Mouse (Mus musculus): ENCODE results near the gene Asb11. TPM values are rescaled to one million over a fixed set of nuclear protein-coding genes. Genes with fewer than 3 reads are reported as not detected.

The Asb11 gene
- polyA plus RNA-seq, 1 experiment, result not detected

DNA sequence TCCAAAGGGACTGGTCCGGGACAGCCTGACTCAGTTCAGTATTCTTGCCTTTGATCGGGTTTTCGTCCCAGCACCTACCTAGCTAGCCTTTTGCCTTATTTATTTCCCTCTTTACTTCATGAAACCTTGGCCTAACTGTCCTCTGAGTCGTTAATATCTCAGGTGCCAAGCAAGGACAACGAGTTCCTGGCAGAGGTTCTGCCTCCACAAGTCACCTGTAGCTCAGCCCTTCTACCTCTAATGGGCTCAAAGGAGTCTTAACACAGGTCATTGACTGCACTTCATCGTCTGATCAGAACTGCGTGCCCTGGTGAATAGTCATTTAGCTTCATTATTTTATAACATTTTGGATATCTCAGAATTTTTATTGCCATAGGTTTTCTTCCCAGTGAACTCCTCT lies 2.7 kb downstream of the Asb11 start:
- Histone ChIP-seq H3K4me1 (ENCODE audit: control insufficient read depth, insufficient read depth, low read length) (no peaks in the 10 kb centered on the region), H3K4me3 (ENCODE audit: insufficient read depth, low read length) (no peak overlapping the region), H3K27ac (ENCODE audit: insufficient read depth, low read depth, low read length) (no peak overlapping the region)
- no peak for TF ChIP-seq CTCF (IDR thresholded peaks at IDR 0.05; ENCODE audit: low read depth, low read length)
- no peak for TF ChIP-seq POLR2A (IDR thresholded peaks at IDR 0.05; ENCODE audit: borderline replicate concordance, low read depth, low read length)

DNA sequence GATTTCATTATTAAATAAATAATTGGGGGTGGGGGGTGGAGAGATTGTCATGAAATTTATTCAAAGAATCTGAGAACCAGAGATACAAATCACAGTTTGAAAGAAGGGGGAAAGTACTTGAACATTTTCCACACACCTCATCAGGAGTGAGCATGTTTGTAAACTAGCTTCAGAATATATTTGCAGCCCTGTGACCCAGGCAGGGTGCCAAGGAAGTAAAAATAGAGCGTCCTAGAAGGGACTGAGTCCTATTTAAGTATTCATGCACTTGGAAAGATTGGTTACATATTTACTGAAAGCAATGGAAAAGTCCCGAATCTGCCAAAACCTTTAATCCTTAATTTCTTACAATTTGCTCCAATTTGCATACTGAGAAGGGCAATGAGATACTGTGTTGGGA lies 3.3 kb downstream of the Asb11 start:
- TF ChIP-seq POLR2A (IDR thresholded peaks at IDR 0.05; ENCODE audit: borderline replicate concordance, low read depth, low read length), result no peak
- no peak for TF ChIP-seq CTCF (IDR thresholded peaks at IDR 0.05; ENCODE audit: low read depth, low read length)
- no peaks in the 10 kb centered on the region for H3K4me1 ChIP-seq (ENCODE audit: control insufficient read depth, insufficient read depth, low read length)
- H3K4me3 ChIP-seq (ENCODE audit: insufficient read depth, low read length), result no peak overlapping the region
- no peak overlapping the region for H3K27ac ChIP-seq (ENCODE audit: insufficient read depth, low read depth, low read length)

DNA sequence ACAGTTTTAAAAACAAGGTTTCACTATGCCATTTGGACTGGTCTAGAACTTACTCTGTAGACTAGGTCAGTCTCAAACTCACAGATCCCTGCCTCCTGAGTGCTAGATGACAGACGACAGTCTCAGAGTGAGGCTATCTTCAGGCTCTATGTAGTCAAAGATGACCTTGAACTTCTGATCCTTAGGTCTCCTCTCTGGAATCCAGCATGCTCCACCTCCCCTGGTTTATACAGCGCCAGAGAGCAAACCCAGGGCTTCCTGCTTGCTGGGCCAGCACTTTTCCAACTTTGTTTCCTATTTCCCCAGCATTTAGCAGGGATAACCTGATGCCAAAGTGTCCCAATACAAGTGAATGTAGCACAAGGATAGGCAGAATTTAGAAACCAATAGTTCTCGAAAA lies 3.9 kb downstream of the Asb11 start:
- Histone ChIP-seq H3K4me1 (ENCODE audit: control insufficient read depth, insufficient read depth, low read length) (no peaks in the 10 kb centered on the region), H3K27ac (ENCODE audit: insufficient read depth, low read depth, low read length) (no peak overlapping the region), H3K4me3 (ENCODE audit: insufficient read depth, low read length) (no peak overlapping the region)
- TF ChIP-seq POLR2A (IDR thresholded peaks at IDR 0.05; ENCODE audit: borderline replicate concordance, low read depth, low read length) (no peak), CTCF (IDR thresholded peaks at IDR 0.05; ENCODE audit: low read depth, low read length) (no peak)

DNA sequence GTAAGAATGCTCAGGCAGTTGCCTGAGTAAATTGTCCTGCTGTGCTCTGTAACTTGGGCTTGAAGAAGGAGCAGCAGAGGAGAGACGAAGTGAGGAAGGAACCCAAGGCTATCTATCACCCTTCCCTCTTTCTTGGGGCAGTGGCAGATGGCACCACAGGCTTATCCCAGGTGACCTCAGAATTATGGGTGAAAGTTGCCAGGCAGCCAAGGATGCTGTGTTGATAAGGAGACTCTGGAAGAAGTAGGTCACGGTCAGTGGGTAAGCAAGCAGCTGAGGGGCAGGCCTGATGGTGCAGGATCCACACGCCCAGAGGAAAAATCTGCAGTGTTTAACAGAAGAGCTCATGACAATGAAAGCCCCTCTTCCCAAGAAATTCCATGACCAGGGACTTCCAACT lies 4.5 kb downstream of the Asb11 start:
- Histone ChIP-seq H3K4me3 (ENCODE audit: insufficient read depth, low read length) (no peak overlapping the region), H3K4me1 (ENCODE audit: control insufficient read depth, insufficient read depth, low read length) (no peaks in the 10 kb centered on the region), H3K27ac (ENCODE audit: insufficient read depth, low read depth, low read length) (no peak overlapping the region)
- no peak for TF ChIP-seq POLR2A (IDR thresholded peaks at IDR 0.05; ENCODE audit: borderline replicate concordance, low read depth, low read length)
- no peak for TF ChIP-seq CTCF (IDR thresholded peaks at IDR 0.05; ENCODE audit: low read depth, low read length)

DNA sequence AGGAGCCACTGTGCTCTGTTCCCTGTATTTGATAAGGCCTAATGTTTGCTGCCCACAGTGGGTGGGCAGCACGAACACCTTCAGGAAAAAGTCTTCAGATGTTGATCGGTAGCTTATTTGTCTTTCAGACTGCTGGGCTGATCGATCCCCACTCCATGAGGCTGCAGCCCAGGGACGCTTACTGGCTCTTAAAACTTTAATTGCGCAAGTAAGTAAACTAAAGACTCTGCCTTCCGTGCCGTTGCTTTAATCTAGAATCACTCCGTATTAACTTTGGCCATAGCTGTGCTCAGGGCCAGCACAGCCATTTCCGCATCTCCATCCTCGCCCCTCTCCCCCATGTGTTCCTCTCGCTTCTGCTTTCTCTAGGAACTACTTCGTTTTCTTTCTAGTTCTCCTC lies 8.8 kb downstream of the Asb11 start:
- TF ChIP-seq CTCF (IDR thresholded peaks at IDR 0.05; ENCODE audit: low read depth, low read length), result no peak
- TF ChIP-seq POLR2A (IDR thresholded peaks at IDR 0.05; ENCODE audit: borderline replicate concordance, low read depth, low read length), result no peak
- no peak overlapping the region for H3K4me3 ChIP-seq (ENCODE audit: insufficient read depth, low read length)

DNA sequence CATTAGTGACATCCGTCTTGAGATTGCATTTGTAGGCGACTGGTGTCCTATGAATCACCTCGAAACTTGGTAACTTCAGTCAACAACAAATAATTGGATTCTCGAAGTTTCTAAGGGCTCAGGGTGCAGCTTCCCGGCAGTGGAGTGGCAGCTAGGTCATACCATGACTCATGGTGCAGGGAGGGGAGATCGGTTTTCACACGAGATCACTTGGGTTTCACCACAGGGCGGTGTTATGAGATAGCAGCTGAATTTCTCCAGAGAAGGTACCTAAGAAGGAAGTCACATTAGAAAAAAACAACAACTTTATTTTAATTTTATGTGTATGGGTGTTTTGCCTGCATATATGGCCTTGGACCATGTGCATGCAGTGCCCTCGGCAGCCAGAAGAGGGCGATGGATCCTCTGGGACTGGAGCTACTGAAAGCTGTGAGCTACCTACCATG lies 9.3 kb downstream of the Asb11 start:
- H3K4me3 ChIP-seq (ENCODE audit: insufficient read depth, low read length), result no peak overlapping the region
- no peaks in the 10 kb centered on the region for H3K4me1 ChIP-seq (ENCODE audit: control insufficient read depth, insufficient read depth, low read length)
- H3K27ac ChIP-seq (ENCODE audit: insufficient read depth, low read depth, low read length), result no peak overlapping the region
- TF ChIP-seq CTCF (IDR thresholded peaks at IDR 0.05; ENCODE audit: low read depth, low read length) (no peak), POLR2A (IDR thresholded peaks at IDR 0.05; ENCODE audit: borderline replicate concordance, low read depth, low read length) (no peak)

More for the DNA sequence above, 8.8 kb downstream of the Asb11 start:
- Histone ChIP-seq H3K4me1 (ENCODE audit: control insufficient read depth, insufficient read depth, low read length) (no peaks in the 10 kb centered on the region), H3K27ac (ENCODE audit: insufficient read depth, low read depth, low read length) (no peak overlapping the region)

DNA sequence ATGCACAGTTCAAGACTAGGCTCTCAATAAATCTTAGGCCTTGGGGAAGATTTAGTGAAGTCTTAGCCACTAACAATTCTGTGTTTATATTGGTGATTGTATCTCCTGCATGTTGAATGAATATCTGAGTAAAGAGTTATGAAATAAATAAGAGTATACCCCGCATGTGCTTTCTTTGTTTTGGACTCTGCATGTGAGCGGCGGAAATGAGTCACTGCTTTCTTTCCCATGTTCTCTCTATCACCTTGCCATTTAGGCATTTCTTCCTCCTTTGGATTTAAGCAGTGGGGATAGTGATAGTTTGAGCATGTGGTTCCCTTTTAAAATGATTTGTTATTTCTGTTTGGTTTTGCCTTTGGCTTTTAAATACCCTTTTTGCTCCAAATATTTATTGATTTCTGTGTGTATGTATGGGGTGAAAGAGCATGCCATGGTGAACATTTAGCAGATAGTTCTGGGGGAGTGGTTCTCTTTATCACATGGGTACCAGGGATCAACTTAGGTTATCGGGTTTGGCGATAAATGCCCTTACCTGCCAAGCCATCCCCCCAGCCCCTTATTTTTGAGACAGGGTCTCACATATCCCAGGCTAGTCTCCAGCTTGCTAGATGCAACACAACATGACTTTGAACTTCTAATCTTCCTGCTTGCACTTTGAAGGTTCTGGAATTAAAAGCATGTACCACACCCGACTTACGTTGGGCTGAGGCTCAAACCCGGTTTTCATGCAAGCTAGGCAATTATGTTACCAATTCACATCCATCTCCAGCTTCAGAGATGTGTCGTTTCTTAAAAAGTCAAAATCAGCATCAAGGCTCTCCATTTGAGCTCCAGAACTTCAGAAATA lies 10.3 kb downstream of the Asb11 start:
- Histone ChIP-seq H3K4me1 (ENCODE audit: control insufficient read depth, insufficient read depth, low read length) (no peaks in the 10 kb centered on the region), H3K4me3 (ENCODE audit: insufficient read depth, low read length) (no peak overlapping the region), H3K27ac (ENCODE audit: insufficient read depth, low read depth, low read length) (no peak overlapping the region)
- TF ChIP-seq CTCF (IDR thresholded peaks at IDR 0.05; ENCODE audit: low read depth, low read length) (no peak), POLR2A (IDR thresholded peaks at IDR 0.05; ENCODE audit: borderline replicate concordance, low read depth, low read length) (no peak)

DNA sequence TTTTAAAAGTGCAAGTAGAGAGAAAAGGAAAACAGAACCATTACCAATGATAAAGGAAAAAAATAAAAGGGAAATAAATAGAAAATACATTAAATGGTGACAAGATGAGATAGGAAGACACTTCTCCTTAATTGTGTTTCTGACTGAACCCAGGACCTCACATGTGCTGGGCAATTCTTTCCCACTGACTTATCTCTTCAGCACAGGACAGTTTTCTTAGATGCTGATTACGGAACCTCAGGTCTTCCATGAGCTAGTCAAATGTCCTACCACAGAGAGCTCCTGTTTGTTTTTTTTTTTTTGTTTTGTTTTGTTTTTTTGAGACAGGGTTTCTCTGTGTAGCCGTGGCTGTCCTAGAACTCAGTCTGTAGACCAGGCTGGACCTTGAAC lies 10.9 kb downstream of the Asb11 start:
- TF ChIP-seq CTCF (IDR thresholded peaks at IDR 0.05; ENCODE audit: low read depth, low read length), result no peak
- TF ChIP-seq POLR2A (IDR thresholded peaks at IDR 0.05; ENCODE audit: borderline replicate concordance, low read depth, low read length), result no peak
- H3K4me1 ChIP-seq (ENCODE audit: control insufficient read depth, insufficient read depth, low read length), result no peaks in the 10 kb centered on the region
- H3K27ac ChIP-seq (ENCODE audit: insufficient read depth, low read depth, low read length), result no peak overlapping the region
- H3K4me3 ChIP-seq (ENCODE audit: insufficient read depth, low read length), result no peak overlapping the region

DNA sequence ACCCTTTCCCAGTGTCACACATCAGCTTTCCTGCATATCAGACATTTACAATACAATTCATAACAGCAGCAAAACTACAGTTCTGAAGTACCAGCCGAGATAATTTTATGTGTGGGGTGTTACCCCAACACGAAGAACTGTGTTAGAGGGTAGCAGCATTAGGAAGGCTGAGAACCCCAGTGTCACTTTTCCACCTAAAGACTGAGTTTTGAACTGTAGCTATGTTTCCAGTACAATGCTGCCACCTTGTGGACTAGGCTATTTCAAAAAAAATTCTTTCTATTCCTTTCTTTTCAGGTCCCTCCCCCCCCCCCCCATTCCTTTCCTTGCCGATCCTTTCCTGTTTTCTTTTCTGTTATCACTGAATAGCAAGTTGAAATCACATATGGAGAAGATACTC lies 12.4 kb downstream of the Asb11 start:
- Histone ChIP-seq H3K27ac (ENCODE audit: insufficient read depth, low read depth, low read length) (no peak overlapping the region), H3K4me3 (ENCODE audit: insufficient read depth, low read length) (no peak overlapping the region), H3K4me1 (ENCODE audit: control insufficient read depth, insufficient read depth, low read length) (no peaks in the 10 kb centered on the region)
- TF ChIP-seq CTCF (IDR thresholded peaks at IDR 0.05; ENCODE audit: low read depth, low read length) (no peak), POLR2A (IDR thresholded peaks at IDR 0.05; ENCODE audit: borderline replicate concordance, low read depth, low read length) (no peak)

DNA sequence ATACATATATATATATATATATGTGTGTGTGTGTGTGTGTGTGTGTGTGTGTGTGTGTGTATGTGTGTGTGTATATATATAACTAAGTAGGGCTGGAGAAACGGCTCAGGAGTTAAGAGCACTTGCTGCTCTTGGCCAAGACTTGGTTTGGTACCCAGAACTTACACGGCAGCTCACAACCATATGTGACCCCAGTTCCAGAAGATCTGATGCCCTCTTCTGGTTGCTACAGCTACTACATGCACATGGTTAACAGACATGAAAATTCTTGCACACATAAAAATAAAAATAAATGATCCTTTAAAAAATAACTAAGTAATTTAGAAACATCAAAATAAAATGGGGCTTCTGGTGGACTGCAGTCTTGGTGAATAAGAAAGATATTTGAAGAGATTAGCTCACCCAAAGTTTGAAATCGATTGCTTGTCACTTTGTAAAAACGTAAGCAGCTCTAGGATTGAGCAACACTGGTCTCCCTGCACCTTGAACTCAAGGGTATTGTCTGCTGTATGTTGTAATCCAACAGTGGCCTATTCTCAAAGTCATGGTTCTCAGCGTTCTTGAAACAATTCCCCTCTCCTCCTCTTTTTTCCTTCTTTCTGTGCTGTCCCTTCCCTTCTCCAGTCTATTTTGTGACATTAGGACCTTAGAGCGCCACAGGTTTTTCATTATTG lies 22.5 kb downstream of the Asb11 start:
- Histone ChIP-seq H3K4me1 (ENCODE audit: control insufficient read depth, insufficient read depth, low read length) (no peaks in the 10 kb centered on the region), H3K27ac (ENCODE audit: insufficient read depth, low read depth, low read length) (no peak overlapping the region), H3K4me3 (ENCODE audit: insufficient read depth, low read length) (no peak overlapping the region)
- TF ChIP-seq CTCF (IDR thresholded peaks at IDR 0.05; ENCODE audit: low read depth, low read length) (no peak), POLR2A (IDR thresholded peaks at IDR 0.05; ENCODE audit: borderline replicate concordance, low read depth, low read length) (no peak)

All from bone marrow macrophage, adult 2 months (primary cell).